Mouse (Mus musculus): Measurements from ENCODE around the gene Zfp536.

The Zfp536 gene

DNA sequence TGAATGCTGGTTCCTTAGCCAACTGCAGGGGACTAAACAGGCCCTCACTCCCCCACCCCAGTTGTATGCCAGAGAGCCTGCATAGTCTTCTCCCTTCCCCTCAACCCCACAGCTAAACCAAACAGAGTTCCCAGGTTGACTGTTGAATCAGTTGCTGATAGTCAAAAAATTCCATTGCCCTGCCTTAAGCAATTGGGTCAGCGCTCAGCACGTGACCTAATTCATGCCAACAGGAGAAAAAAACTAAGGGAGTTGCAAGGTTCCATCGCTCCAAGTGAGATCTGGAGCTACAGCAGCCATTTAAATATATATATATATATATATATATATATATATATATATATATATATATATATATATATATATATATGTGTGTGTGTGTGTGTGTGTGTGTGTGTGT lies 192.2 kb downstream of the Zfp536 start:
- in situ Hi-C loops (cut with MboI; ENCODE audit: low pct_unique_long_range_greater_than_20kb in 1 of 2, low sequenced_read_pairs in 2 of 2, unreplicated experiment in 1 of 2): no loop called here

DNA sequence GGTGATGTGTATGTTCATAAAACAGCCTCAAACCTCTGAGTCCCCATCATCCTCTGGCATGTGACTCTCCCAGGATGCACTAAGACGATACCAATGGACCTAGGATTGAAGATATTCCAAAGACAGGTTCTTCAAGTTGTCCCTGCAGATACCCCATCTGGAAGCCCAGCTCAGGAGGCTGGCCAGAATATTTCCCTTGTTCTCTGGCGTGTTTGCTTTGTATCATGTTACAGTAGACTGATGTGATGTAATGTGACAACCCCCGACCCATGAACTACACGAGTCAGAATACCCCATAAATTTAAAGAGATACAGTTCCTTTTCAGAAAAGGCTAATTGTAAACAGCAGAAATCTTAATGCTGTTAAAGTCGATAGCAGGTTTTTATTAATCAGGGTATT lies 192.9 kb downstream of the Zfp536 start:
- in situ Hi-C loops (cut with MboI; ENCODE audit: low pct_unique_long_range_greater_than_20kb in 1 of 2, low sequenced_read_pairs in 2 of 2, unreplicated experiment in 1 of 2): no loop called here

DNA sequence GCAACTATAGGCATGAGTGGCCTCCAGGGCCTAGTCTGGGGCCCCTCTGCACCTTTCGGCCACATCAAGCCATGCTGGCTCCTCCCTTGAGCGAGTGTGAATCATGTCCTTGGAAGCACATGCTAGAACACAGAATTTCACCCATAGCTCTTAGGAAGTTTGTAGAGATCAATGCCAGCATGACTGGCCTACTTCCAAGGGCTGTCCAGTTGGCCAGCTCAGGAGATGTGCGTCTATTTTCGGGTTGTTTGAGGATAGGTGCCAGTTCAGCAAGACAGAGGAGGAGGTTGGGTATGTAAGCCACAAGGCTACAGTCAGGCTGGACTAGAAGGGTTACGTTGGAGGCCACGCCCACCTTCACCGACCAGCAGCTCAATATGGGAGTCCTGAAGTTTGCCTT lies 201.4 kb downstream of the Zfp536 start:
- in situ Hi-C loops (cut with MboI; ENCODE audit: low pct_unique_long_range_greater_than_20kb in 1 of 2, low sequenced_read_pairs in 2 of 2, unreplicated experiment in 1 of 2): no loop called here

DNA sequence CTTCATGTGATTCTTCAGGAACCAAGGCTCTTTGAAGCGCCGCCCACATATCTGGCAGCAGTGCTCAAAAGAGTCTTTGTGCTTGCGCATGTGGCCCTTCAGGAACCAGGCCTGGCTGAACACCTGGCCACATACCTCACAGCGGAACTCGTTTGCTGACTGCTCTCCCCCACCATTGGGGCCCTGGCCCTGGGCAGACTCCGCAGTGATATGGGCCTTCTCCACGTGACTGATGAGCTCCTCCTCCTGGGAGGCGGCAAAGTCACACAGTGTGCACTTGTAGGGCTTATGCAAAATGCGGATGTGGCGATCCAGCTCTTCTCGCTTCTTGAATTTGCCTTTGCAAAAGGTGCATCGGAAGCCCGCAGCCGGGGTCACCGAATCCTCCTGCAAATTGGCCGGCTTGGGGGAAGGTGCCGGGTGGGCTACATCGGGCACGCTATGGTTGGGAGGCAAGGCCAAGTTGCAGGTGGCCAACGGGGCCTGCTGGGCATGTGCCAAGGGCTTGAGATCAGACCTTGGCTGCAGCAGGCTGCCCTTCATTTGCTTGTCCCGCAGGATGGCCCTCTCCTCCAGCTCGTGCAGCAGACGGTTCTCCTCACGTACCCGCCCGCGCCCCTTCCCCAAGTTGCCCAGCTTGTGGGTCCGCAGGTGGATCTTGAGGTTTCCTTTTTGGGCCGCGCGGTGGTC lies 204.5 kb downstream of the Zfp536 start:
- in situ Hi-C loops (cut with MboI; ENCODE audit: low pct_unique_long_range_greater_than_20kb in 1 of 2, low sequenced_read_pairs in 2 of 2, unreplicated experiment in 1 of 2): no loop called here

DNA sequence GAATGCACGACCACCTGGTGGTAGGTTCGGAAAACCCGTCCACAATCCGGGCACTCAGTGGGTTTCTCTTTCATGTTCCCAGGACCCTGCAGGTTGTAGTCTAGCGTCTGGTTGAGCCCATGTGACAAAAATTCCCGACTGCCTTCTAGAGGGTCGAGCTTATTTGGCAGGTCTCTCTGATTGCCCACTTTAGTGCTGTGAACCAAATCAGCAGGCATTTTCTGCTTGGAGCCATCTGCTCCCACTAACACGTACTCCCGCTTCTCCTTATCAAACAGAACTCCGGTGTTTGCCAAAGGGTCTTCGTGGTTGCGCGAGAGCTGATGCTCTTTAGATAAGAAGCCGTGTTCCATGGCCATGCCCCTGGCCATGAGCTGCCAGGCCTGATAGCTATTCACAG lies 205.4 kb downstream of the Zfp536 start:
- in situ Hi-C loops (cut with MboI; ENCODE audit: low pct_unique_long_range_greater_than_20kb in 1 of 2, low sequenced_read_pairs in 2 of 2, unreplicated experiment in 1 of 2): no loop called here

DNA sequence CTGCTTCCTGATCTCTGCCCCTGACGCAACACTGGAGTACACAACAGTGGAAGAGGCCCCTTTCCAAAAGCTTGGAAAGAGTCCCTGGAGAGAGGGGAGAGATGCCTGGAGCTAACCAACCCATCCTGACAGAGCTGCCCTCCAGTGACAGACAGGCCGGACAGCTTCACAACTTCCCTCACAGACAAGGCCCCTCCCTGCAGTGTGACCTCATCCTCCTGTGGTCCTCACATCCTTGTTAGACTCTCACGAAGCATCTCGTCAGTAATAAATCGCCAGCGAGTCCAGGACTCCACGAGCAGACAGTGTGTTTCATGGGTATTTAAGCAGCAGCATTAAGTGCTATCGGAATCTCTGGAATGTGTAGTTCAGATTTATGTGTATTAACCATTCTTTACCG lies 207.4 kb downstream of the Zfp536 start:
- in situ Hi-C loops (cut with MboI; ENCODE audit: low pct_unique_long_range_greater_than_20kb in 1 of 2, low sequenced_read_pairs in 2 of 2, unreplicated experiment in 1 of 2): no loop called here

DNA sequence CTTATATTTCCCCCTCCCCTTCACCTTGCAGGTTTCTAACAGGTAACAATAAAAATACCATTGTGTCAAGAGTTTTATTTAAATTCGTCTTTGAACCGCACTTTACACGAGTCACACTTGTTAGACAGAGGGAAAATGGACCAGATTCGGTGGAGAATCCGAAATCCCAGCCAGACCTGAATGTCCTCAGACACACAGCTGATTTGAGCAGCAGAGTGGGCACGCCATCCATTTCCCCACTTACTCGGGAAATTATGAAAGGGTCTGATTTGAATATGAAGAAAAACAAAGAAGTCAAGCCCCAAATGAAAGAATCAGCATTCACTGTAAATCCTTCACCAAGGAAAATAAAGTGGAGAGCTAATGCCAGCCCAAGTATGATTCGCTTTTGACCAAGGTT lies 208.1 kb downstream of the Zfp536 start:
- in situ Hi-C loops (cut with MboI; ENCODE audit: low pct_unique_long_range_greater_than_20kb in 1 of 2, low sequenced_read_pairs in 2 of 2, unreplicated experiment in 1 of 2): no loop called here

DNA sequence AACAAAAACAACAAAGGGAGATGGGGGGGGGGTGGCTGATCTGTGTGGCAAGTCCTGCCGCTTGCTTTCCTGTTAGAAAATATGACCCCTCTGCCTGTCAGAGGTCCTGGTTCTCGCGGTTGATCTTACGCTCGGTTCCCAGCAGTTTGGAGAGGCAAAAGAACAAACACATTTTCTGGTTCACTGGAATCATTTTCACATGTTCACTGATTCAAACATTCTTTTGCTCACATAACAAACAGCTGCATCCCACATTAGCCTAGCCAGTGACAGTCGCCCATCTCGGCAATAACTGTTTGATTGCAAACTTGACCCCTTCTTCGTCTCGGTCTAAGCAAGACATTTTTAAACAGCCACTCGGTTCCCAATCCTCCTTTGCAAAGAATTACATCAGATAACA lies 208.8 kb downstream of the Zfp536 start:
- in situ Hi-C loops (cut with MboI; ENCODE audit: low pct_unique_long_range_greater_than_20kb in 1 of 2, low sequenced_read_pairs in 2 of 2, unreplicated experiment in 1 of 2): no loop called here

DNA sequence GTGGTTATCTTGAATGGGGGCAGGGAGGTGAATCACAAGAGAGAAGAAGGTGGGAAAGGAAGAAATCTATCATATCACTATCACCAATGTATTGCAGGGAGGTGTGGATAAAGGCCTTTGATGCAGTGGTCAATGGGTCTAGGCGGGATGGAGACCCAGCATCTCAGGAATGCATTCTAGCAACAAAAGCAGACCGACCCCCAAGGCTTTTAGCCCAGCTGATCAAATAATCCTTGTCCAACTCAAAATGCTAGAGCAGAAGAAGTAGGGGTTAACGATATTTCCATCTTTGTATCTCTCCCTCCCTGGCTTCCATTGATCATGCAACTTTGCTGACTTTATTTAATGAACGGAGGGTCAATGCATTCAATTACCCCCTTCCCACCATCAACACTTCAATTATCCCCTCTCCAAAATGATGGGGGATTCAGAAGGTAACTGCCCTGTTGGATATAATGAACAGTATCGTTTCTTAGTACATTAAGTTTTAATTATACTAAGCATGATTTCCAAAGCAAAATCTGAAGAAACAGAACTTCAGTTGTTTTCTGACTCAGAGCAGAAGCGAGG lies 209.5 kb downstream of the Zfp536 start:
- in situ Hi-C loops (cut with MboI; ENCODE audit: low pct_unique_long_range_greater_than_20kb in 1 of 2, low sequenced_read_pairs in 2 of 2, unreplicated experiment in 1 of 2): no loop called here

DNA sequence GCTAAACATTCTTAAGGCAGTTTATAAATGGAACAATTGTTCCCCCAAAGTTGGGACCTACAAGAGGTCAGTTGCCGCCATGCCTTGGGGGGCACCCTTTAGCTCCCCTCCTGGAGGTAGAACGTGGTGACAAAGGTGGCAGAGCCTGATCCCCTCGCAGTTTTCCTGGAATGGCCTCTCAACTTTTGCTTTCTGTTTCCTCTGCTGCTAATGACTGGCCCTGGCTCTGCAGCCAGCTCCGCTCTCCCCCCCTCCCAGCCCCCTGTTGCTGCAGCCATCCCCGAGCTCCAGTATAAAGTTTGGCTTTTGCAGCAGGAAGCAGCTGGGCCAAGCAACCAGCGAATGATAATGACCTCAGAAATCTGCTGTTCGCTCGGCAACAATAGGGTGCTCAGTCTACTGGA lies 210.3 kb downstream of the Zfp536 start:
- in situ Hi-C loops (cut with MboI; ENCODE audit: low pct_unique_long_range_greater_than_20kb in 1 of 2, low sequenced_read_pairs in 2 of 2, unreplicated experiment in 1 of 2): no loop called here

DNA sequence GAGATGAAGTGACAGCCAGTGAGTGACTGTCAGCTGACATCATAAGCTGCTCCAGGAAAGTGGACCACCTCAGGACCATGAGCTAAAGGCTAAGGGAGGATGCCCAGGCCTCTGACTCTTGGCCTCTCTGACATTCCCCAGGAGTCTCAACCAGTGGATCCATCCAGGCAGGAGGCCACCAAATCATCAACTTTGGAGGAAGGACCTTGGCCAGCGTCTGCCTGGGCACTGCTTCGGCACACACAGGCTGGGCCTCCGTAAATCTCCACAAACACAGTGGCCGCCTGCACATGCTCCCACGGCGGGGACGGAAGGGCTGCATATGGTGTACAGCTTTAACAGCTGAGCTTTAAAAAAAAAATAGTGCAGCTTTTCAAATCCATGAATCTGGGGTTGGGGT lies 210.9 kb downstream of the Zfp536 start:
- in situ Hi-C loops (cut with MboI; ENCODE audit: low pct_unique_long_range_greater_than_20kb in 1 of 2, low sequenced_read_pairs in 2 of 2, unreplicated experiment in 1 of 2): no loop called here

DNA sequence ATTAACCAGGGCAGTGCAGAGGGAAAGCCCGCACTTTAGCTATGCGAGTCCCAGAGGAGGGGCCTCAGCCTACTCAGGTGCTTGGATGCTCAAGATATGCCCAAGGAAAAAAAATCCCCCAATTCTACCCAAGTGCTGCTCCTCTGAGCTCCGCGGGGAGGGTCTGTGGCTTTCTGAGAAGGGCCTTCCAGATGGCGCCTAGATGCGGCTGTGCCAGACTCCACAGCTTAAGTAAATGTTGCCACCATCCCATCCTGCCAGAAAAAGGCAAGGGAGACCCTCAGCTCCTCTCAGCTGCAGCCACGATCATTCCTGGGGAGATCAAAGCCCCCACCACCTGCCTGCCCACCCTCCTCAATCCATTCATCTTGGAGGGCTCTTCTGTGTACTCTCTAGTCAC lies 212.9 kb downstream of the Zfp536 start:
- in situ Hi-C loops (cut with MboI; ENCODE audit: low pct_unique_long_range_greater_than_20kb in 1 of 2, low sequenced_read_pairs in 2 of 2, unreplicated experiment in 1 of 2): no loop called here

DNA sequence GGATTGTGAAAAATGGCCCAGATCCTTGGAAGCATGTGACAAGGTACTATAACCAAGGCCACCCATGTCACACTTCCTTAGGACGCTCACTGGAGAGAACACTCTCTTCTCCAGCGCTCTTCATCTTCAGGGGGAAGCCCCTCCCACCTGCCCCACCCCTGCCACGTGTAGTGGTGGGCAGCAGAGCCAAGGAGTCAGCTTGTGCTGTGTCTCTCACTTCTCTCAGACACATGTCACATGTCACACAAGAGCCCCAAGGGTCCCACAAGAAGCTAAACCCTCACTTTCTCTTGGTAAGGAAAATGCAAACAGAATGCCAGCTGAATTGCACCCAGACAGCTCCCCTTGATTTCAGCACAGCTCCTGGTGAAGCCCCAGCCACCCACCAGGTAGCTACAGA lies 213.6 kb downstream of the Zfp536 start:
- in situ Hi-C loops (cut with MboI; ENCODE audit: low pct_unique_long_range_greater_than_20kb in 1 of 2, low sequenced_read_pairs in 2 of 2, unreplicated experiment in 1 of 2): no loop called here

DNA sequence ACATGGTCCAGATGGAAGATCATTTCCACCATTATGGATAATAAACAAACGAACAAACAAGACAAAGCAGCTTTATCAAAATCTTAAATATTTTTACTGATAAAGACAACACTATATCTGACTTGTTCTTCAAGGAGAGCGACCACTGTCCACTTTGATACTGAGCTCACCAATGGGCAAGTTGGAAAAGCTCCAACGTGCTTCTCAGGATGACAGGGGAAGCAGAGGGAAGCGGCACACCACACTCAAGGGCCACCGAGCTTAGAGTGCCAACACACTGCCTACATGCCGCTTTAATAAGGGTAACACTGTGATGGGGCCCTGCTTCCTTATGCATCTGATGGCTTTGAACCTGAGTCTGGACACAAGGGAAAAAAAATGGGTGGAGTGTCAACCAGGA lies 214.1 kb downstream of the Zfp536 start:
- in situ Hi-C loops (cut with MboI; ENCODE audit: low pct_unique_long_range_greater_than_20kb in 1 of 2, low sequenced_read_pairs in 2 of 2, unreplicated experiment in 1 of 2): no loop called here

DNA sequence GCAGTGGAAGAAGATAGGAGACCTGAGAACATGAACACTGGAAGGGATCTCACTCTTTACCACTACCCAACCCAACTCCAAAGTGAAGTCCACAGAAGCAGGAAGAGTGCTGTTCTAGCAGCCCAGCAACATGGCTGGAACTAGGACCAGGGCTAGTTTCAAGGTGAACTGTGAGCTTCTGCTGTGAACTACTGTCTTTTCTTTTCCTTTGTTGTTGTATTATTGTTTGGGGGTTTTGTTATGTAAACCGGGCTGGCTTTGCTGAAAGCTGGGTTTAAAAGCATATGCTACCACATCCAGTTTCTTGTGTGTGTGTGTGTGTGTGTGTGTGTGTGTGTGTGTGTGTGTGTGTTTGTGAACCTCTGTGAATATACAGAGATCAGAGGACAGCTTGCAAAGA lies 216.6 kb downstream of the Zfp536 start:
- in situ Hi-C loops (cut with MboI; ENCODE audit: low pct_unique_long_range_greater_than_20kb in 1 of 2, low sequenced_read_pairs in 2 of 2, unreplicated experiment in 1 of 2): no loop called here

DNA sequence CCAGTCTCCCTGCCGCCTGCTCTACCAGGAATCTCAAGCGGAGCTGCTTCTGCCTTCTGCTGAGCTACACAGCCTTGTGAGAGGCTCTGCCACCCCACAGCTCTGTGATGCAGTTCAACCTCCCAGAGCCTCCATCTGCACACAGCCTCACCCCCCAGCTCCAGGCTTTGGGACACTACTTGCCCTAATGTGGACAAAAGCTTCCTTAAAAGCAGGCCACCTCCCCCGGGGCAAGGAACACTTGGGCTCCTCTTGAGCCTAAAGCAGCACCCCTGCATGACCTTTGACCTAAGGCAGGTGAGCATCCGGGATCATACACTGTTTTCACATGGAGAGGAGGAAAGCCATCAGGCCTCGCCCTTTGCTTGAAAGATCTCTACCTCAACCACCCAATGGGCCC lies 219.0 kb downstream of the Zfp536 start:
- in situ Hi-C loops (cut with MboI; ENCODE audit: low pct_unique_long_range_greater_than_20kb in 1 of 2, low sequenced_read_pairs in 2 of 2, unreplicated experiment in 1 of 2): no loop called here

DNA sequence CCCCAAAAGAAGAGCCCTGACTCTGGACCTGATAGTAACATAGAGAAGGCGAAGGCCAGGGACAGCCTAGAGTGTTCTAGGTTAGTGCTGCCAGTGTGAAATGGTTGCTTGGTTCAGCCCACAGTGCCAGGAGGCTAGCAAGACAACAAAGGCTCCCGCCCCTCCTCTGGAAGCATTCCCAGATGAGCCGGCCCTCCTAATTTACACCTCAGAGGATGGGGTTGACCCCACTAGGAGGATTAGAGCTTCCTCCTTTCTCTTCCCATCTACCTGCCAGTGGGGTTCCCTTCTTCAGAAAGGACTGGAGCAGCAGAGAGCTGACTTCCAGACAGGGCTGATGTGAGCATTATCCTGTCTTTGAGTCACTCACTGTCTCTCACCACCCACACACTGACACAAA lies 219.8 kb downstream of the Zfp536 start:
- in situ Hi-C loops (cut with MboI; ENCODE audit: low pct_unique_long_range_greater_than_20kb in 1 of 2, low sequenced_read_pairs in 2 of 2, unreplicated experiment in 1 of 2): no loop called here

DNA sequence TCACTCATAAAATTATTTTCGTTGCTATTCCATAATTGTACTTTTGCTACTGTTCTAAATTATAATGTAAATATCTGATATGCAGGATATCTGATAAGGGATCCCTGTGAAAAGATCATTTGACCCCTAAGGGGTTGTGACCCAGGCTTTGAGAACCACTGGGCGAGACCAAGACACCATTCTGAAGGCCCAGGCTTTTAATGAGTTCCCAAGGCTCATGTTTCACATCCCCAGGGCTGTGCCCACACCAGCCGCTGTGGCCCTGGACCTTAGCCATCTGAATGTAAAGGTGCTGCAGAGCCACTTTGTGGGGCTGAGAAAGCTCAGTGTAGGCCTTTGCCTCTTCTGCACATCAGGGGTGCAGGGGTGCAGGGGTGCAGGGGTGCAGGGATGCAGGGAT lies 221.1 kb downstream of the Zfp536 start:
- in situ Hi-C loops (cut with MboI; ENCODE audit: low pct_unique_long_range_greater_than_20kb in 1 of 2, low sequenced_read_pairs in 2 of 2, unreplicated experiment in 1 of 2): no loop called here

DNA sequence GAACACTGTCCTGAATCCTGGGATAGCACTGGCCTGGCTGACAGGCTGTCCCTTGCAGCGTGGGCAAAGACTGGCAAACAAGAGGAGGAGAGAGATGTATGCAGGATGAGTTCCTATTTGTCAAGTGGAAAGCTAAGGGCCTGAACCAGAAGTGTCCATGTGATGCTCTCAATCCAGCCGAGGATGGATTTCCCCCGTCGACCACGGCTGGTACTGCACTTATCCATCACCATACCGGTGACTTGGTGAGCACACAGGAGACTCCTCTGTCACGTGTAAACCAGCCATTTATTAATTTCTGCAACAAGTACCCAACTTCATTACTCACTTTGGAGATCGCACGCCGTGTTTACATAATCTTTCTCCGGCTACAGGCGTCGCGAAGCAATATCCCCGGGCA lies 224.6 kb downstream of the Zfp536 start:
- in situ Hi-C loops (cut with MboI; ENCODE audit: low pct_unique_long_range_greater_than_20kb in 1 of 2, low sequenced_read_pairs in 2 of 2, unreplicated experiment in 1 of 2): no loop called here

DNA sequence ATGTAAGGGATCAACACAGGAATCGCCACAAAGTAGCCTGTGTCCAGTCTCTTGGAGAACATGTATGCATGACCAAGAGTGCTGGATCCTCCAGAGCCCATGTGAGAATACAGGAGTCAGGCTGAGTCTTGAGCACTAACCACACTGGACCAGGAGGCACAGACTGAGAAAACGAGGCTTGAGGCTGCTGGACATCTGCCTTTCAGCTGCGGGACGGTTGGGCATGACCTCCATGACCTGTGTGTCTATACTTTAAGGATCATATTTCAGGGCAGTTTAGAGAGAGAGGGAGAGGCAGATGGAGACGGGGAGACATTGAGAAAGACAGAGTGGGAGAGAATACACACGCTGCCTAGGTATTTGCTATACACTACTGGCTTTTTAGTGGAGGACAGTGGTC lies 229.4 kb downstream of the Zfp536 start:
- in situ Hi-C loops (cut with MboI; ENCODE audit: low pct_unique_long_range_greater_than_20kb in 1 of 2, low sequenced_read_pairs in 2 of 2, unreplicated experiment in 1 of 2): no loop called here

DNA sequence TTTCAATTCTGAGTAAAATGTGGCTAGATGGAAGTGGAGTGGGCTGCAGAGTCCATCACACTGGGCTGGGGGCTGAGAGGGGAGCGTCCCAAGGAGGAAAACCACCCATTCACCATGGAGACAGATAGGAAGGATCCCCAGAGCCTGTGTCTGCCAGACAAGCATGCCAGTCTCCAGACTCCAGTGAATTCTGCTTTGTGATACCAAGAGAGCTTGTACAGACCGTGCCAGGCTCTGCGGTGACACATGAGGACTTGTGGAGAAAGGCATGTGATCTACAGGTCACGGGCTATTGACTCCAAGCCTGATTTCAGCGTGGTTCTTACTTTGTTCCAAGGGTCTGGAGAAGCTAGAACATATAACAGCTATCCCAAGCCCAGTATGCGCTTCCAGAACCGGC lies 230.5 kb downstream of the Zfp536 start:
- in situ Hi-C loops (cut with MboI; ENCODE audit: low pct_unique_long_range_greater_than_20kb in 1 of 2, low sequenced_read_pairs in 2 of 2, unreplicated experiment in 1 of 2): no loop called here
